Mouse (Mus musculus) neural tube, embryonic 10.5 days (tissue): ENCODE measurements around the gene Marf1.
A peak's percentile ranks its signal among the peaks of the same experiment; 100 is the strongest.
"Not testable (repeated sequence)": the region's sequence is repeated elsewhere in the genome, so short reads cannot be mapped to it uniquely, and the experiment has no call there.

Experiments used
- DNase-seq: peaks from one replicate; pipeline ENCODE4 v3.0.0-alpha.2; 2017; ENCODE audit warnings: low spot score; ENCODE audit errors: extremely low spot score

Marf1 gene

DNA sequence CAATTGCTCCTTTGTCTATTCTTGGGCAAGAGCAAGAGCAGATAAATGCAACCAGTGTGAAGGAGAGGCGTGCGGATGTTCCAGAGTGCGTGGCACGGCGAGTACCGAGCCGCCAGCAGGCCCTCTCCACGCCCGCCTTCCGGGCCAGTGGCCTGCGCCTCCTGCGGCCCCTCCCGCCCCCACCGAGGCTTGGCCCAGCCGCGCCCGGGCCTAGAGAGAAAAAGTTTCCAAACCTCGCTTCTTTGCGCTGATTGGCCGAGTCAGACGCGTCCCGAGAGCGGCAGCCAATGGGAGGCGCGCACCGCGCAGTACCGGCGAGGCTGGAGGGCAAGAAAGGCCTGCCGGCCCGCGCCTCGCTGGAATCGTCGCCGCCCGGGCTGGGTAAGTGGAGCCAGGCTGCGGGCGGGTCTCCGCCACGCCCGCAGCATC lies at the start of gene Marf1, which contains the start of gene Nde1:
TSS of gene Marf1 (minus strand) at position 364 of the 429 bp plus-strand sequence.
TSS of gene Nde1 (plus strand) at position 288 of the 429 bp plus-strand sequence.
- DNase-seq = peak; percentile 90

DNA sequence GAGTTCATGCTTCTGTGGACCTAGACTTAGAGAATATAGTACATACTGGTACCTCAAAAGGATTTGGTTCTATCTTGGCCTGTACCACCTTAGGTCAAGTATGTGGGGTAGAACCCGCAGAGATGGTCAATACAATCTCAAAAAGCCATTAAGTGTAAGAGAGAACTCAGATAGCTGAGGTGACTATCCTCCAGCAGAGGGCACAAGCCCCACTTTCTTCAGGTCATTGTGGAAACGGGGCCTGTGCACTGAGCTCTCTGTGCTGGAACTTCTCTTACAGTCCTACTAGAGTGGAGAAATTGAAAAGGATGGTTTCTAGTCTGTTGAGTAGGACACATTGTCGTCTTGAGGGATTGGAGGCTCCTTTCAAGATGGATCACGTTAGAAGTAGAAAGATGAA lies 35.6 kb upstream of the Marf1 start:
- DNase-seq = no peak

DNA sequence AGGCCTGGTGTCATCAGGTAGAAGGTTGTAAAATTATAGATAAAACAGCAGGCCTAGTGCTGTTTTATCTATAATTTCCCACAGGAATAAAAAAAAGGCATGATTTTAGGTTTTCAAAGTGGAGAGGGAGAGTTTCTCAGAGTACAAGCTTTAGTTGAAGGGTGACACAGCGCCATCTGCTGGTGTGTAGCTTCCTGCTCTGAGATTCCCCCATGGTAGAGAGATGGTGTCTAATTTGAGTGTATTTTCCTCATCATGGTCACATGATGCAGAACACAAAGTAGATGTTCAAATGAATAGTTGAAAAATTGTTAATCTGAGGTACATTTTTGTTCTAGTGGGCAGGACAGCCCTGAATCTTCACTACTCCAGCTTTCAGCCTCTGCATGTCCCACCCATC lies 32.3 kb upstream of the Marf1 start:
- peak; percentile 17 for DNase-seq

DNA sequence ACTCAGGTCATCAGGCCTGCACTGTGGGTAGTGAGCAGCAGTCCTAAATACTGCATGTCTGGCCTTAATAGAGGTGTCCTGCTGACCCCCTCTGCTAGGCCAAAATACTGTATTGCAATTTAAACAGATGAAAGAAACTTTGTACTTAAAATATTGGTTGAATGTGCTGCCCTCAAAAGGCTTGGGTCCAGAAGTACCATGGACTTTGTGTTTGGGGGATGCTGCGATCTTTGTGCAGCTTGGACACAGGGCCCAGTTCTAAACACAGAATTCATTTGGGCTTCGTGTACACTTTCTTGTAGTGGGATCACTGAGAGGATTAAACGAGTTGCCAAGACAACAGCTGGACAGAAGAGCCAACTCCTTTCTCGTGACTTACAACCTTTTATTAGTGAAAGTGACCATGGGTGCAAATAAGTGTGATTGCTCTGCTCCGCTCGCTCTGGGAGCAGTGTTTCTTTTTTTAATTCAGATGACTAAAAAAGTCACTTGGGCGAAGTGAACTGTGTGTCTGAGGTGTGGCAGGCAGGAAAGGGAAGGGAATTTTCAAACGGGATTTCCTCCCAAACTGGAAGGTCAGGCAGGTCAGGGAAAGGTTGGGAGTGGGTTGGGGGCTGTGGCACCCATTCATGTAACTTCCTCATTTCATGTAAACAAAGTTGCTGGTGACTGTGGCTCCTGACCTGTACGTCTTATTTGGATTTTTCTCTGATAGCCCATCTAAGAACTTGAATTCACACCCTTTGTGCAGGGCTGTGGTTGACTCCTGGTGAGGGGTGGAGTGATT lies 31.2 kb upstream of the Marf1 start:
- DNase-seq = no peak

DNA sequence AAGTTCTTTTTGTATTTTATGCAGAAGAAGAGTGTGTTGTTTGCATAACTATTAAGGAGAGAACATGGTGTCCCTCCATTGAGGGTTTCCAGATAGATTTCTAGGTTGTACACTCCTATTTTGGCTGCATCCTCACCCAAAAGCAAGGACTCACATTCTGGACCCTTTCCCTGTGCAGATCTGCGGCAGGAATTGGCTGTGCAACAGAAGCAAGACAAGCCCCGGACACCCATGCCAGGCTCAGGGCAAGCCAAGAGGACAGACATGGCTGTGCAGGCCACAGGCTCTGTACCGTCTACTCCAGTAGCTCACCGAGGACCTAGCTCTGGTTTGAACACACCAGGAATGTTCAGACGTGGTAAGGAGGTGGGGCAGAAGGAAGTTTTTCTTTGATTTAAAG lies 22.4 kb upstream of the Marf1 start:
- DNase-seq = no peak

DNA sequence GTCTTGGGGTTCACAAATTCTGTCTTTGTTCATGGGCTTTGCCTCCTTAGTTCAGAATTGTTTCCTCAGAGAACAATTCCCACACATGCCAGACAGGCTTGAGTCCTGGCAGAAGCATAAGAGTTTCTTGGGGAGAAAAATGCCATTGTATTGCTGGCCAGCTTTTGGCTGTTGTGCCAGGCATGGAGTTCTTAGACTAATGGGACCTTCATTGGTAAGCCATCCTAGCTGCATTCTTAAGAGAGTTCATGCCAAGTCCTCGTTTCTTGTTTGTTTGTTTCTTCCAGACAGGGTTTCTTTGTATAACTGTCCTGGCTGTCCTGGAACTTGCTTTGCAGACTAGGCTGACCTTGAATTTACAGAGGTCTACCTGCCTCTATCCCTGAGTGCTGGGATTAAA lies 20.7 kb upstream of the Marf1 start:
- DNase-seq = no peak

DNA sequence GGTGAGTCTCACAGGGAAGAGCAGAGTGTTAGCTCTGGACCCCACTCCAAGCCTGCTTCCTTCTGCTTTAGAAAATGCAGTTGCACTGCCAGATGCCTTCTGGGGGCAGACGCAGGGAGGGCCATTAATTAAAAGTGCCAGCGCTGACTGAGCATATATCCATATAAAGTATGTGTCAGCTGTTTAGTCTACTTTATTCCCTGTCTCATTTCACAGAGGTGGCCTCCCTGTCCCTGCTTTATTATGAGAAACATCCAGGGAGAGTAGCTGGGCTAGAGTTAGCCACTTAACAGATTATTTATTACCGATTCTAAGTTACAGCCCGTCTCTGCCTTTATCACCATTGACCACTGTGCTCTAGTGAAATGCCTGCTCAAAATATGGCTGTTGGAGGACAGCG lies 19.2 kb upstream of the Marf1 start:
- DNase-seq = no peak

DNA sequence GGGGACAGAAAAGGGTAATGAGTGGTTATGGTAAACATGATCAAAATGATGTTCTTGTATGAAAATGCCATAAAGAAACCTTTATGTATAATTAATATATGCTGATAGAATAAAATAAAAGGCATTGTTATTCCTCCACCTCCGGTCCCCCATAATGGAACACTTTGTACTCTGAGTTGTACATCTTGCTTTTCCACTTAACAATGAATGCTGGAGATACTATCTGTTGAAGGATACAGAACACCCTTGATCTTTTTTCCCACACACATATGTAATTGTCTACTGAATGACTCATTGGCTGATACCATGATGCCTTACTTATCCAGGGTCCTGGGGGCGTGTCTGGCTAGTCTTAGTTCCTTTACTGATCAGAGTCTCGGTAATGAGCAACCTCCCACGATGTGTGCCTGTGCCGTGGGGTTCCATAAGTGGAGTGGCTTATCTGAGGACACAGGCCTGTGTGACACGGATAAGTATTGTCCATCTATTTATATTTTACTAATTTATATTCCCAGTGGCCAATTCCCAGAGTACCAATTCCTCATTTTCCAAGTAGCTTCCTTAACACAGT lies 17.1 kb upstream of the Marf1 start:
- no peak for DNase-seq

DNA sequence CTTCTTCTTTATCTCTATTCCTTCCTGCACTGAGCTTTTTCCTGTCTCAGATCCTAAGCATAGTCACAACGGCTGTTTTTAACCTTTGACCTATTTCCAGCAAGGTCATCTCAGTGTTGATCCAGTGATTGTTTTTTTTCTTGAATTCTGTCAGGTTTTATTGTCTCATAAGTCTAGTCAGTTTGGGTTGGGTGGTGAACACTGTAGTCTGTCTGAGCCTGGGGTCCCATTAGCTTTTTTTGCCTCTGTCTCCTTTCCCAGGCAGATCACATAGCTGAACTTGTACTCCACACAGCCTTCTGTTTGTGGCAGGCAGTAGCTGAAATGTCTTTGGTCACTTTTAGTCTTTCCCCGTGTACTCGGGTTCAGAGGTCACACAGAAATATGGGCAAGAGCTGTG lies 14.9 kb upstream of the Marf1 start:
- no peak for DNase-seq

DNA sequence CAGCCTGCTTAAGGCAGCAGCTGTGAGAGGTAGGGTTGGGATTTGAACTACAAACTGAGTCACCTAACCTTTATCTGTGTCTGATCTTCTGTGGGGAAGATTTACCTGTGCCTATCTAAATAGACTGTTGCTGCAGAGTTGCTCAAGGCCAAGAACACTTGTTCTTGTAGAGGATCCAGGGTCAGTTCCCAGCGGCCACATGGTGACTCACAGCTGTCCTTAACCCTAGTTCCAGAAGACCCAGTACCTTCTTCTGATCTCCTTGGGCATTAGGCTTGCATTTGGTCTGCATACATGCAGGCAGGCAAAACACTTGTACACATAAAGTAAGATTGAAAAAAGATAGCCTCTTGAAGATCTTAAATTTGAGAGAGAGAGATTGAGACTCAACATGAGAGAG lies 6.6 kb upstream of the Marf1 start:
- no peak for DNase-seq

DNA sequence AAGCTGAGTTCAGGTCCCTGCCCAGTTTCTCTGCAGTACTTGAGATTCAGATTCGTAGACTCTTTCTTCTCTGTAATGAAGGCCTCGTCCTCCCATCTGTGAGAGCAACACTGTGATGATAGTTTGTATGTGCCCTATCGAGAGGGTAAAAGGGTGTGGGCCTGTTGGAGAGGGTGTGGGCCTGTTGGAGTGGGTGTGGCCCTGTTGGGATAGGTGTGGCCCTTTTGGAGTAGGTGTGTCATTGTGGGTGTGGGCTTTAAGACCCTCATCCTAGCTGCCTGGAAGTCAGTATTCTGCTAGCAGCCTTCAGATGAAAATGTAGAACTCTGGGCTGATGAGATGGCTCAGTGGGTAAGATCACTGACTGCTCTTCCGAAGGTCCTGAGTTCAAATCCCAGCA lies 3.3 kb upstream of the Marf1 start:
- DNase-seq = no peak

DNA sequence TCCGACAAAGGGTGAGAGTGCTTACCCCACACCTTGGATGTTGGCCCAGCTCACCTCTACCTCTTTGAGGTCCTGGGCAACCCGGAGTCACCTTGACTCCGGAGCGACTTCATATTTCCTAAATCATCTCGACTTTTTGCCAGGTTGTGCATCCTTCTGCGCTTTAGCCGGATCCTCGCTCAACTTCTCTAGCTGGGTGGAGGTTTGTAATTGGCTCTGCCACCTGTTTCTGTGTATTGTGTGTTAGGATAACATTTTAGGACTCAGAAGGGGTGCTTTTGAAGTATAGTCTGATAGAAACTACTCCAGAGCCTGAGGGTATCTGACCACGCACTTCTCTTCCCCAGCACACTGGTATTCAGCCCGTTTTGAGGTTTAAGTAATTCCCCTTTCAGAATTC lies 580 bp upstream of the Marf1 start:
- DNase-seq = no peak

DNA sequence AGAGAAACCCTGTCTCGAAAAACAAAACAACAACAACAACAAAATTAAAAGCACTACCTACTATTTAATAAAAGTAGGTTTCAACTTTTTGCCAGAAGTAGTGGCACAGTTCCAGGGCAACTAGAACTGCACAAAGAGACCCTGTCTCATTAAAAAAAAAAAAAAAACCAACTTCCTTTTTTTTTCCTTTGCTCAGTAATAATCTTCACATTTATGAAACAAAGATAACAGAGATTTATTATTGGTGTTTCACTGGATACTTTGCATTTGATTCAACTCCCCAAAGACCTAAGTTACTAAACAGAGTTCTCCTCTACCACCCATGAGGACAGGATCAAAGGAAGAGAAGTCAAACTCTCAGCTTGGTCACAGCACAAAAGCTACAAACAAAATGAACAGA lies 2.2 kb downstream of the Marf1 start:
- no peak for DNase-seq

DNA sequence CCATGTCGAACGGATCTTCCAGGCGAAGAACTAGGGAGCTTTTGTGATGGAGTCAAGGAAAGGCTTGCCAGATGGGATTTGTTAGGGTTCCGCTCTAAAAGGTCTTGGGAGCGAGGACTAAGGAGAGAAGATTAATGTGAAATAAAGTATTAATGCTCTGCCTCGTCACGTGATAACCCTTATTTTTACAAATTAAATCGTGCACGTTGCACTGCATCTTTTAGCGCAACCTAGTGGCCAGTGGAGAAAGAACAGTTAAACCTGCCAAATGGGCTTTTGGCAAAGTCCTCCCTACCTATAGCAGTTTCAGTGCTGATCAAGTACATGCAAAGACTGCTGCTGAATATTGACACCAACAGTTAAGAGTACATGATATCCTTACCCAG lies 3.4 kb downstream of the Marf1 start:
- no peak for DNase-seq

DNA sequence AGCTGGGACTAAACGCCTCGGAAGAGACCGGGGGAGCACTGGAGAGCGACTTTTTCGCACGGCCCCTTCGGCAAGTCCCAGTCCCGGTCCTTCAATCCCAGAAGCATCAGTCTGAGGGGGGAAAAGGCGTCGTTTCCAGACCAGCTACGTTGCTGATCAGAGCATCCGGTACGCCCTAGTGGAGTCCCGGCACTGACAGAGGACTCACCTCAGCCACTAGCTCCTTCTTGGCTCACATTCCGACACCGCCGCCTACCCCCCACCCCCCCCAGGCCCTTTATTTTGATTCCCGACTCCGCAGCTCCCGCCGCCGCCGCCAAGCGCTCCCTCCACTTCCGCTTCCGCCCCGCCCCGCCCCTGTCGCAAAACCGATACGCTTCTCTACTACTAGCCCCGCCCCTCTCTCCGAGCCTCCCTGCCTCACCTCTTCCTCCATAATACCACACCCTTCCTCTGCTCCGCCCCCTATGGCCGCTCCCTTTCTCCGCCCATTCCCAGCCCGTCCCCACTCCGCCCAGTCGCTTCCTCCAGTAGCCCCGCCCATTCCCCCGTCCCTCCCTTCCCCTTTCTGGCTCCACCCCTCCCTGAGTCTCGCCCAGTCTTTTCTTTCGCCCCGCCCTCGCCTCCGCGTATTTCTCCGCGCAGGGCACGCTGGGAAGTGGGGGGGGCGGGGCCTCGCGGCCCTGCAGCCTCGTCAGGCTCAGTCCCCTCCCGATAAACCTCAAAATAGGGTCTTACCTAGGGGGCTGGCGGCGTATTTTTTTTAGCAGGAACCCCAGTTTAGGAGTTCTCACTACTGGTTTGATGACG lies 4.0 kb downstream of the Marf1 start:
- peak; percentile 100 for DNase-seq

DNA sequence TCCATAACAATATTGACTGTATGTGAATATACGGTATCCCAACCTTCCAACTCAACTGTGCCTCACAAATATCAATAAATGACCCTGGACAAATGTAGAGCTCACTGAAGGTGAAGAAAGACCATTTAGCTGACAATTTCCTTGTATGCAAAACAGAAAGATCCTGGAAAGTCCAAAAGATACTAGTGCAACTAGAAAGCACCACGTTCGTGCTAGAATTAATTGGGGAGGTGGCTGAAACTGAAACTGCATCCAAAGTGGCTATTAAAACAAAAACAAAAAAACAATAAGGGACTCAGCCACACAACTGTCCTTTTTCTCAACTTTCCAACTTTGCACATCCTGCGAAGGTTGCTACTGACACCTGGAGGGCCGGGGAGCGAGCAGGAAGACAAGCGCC lies 4.6 kb downstream of the Marf1 start:
- no peak for DNase-seq

DNA sequence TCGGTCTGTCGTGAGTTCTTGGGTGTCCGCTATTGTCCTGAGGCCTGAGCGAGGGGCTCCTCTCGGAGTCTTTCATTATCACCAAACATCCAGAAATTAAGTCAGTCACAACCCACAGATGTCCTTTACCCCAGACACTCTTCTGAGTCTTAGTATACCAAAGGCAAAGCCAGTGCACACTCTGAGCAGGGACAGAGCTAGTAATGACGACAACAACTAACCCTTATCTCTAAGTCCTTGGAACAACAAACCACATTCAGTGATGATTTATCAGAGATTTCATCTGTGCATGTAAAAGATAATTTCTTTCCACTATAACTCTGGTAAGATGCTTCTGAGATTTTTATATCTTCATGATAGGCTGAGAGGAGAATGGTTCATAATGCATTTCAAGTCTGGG lies 6.8 kb downstream of the Marf1 start:
- no peak for DNase-seq

DNA sequence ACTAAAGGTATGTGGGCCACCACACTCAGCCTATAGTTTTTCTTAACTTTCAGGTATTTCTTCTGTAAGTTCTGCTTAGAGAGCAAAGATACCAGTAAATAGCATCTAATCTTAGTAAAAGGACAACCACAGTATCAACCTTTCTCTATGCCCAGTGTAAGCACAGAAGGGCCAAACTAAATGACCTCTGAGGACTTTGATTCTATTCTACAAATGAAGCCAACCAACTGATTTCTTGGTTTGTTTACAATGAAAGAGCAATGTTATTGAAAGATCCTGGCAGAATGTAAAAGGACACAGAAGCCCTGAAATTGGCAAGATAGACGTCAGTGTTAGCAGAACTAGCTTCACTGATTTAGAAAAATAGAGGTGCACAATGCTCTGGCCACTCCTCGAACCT lies 7.5 kb downstream of the Marf1 start:
- not testable (repeated sequence) for DNase-seq

DNA sequence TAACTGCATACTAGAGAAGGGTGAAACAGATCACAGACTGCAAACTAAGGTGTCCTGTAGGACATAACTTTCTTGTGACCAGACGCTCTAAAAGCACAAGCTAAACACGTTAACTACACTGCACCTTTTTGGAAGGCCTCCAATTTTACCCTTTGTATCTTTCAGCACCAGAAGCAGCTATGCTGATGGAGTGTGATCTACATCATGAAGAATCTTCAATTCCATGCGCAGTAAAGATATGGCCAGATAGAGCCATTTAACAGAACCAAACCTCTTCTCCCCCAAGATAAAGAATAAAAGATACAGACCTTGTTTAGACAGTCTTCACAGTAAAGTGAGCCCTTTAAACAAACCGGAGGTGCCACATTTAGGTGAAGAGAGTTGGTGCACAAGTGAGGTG lies 11.4 kb downstream of the Marf1 start:
- no peak for DNase-seq

DNA sequence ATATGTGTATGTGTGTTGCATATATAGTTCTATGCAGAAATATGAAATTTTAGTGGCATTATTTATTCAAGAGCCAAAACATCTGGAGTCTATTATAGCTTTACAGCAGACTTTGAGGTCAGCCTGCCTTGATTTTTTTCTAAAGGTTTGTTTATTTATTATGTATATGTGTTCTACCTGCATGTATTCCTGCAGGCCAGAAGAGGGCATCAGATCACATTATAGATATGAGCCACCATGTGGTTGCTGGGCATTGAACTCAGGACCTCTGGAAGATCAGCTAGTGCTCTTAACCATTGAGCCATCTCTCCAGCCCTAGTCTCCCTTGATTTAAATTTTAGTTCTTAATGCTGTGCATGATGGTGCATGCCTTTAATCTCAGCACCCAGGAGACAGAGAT lies 15.4 kb downstream of the Marf1 start:
- no peak for DNase-seq

DNA sequence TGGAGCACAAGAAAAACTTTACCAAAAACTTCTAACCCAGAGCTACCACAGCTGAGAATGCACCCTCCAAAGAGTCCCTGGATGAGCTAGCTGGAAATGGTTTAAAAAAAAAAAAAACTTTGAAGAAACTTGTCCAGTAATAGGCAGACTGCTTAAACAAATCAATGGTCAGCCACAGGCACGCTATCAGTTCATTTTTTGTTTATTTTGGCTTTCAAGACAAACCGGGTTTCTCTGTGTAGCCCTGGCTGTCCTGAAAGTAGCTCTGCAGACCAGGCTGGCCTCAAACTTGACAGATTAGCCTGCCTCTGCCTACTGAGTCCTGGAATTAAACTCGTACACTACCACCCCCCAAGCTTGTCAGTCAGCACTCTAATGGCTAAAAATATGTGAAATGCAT lies 19.9 kb downstream of the Marf1 start:
- no peak for DNase-seq

DNA sequence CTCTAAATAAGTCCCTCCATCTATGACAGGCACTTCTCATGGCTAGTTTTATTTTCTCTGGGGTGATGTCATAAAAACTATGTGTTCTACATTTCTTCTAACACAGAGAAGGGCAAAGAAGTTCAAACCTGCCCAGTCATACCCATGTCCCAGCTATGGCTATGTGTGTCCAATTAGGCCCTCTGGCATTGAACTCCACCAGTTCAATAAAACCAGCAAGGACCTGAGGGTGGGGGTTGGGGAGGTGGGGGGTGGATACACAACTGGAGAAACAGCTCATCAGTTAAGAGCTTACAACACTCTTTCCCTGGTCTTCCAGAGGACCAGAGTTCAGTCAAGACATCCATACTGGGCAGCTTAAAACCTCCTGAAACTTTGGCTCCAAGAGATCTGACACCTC lies 24.0 kb downstream of the Marf1 start:
- DNase-seq = no peak
